Mouse (Mus musculus): ENCODE results near the gene Wnk4.

Gene Wnk4

GRCm38 (mm10) chr11:101245071-101245470 lies 15.3 kb upstream of the Wnk4 start:
- DNase-seq (ENCODE audit: low read depth, low spot score), result no peak

- DNase-seq (ENCODE audit: low read depth, low spot score), result no peak
These were observed 14.3 kb upstream of the Wnk4 start, which contains the start of gene Ramp2 for GRCm38 (mm10) chr11:101245855-101246701. Gene Ramp2 (plus strand): TSS chr11:101246028.

- DNase-seq (ENCODE audit: low read depth, low spot score), result no peak
These were observed 13.7 kb upstream of the Wnk4 start for GRCm38 (mm10) chr11:101246702-101247012.

- DNase-seq (ENCODE audit: low read depth, low spot score), result no peak
These were observed 12.8 kb upstream of the Wnk4 start for GRCm38 (mm10) chr11:101247521-101248030.

- peak; percentile 86 for DNase-seq (ENCODE audit: low read depth, low spot score)
These were observed 11.9 kb upstream of the Wnk4 start for GRCm38 (mm10) chr11:101248258-101248994.

- DNase-seq (ENCODE audit: low read depth, low spot score), result no peak
These were observed 9.3 kb upstream of the Wnk4 start for GRCm38 (mm10) chr11:101251031-101251430.

- no peak for DNase-seq (ENCODE audit: low read depth, low spot score)
These were observed 7.4 kb upstream of the Wnk4 start for GRCm38 (mm10) chr11:101252941-101253340.

- peak; percentile 95 for DNase-seq (ENCODE audit: low read depth, low spot score)
These were observed 6.6 kb upstream of the Wnk4 start, which contains the start of gene Vps25 for GRCm38 (mm10) chr11:101253613-101254389. Gene Vps25 (plus strand): TSS chr11:101253707.

GRCm38 (mm10) chr11:101255826-101256775 lies 4.3 kb upstream of the Wnk4 start:
- no peak for DNase-seq (ENCODE audit: low read depth, low spot score)

GRCm38 (mm10) chr11:101259261-101259712 lies 1.1 kb upstream of the Wnk4 start:
- peak; percentile 79 for DNase-seq (ENCODE audit: low read depth, low spot score)

GRCm38 (mm10) chr11:101260826-101261380 lies 536 bp downstream of the Wnk4 start:
- no peak for DNase-seq (ENCODE audit: low read depth, low spot score)

GRCm38 (mm10) chr11:101262272-101262967 lies 2.1 kb downstream of the Wnk4 start:
- no peak for DNase-seq (ENCODE audit: low read depth, low spot score)

- DNase-seq (ENCODE audit: low read depth, low spot score), result no peak
These were observed 3.0 kb downstream of the Wnk4 start for GRCm38 (mm10) chr11:101263138-101263988.

- no peak for DNase-seq (ENCODE audit: low read depth, low spot score)
These were observed 3.6 kb downstream of the Wnk4 start for GRCm38 (mm10) chr11:101263989-101264280.

- no peak for DNase-seq (ENCODE audit: low read depth, low spot score)
These were observed 4.6 kb downstream of the Wnk4 start for GRCm38 (mm10) chr11:101264954-101265471.

- DNase-seq (ENCODE audit: low read depth, low spot score), result no peak
These were observed 5.5 kb downstream of the Wnk4 start for GRCm38 (mm10) chr11:101265906-101266305.

GRCm38 (mm10) chr11:101269577-101270116 lies 9.3 kb downstream of the Wnk4 start:
- peak; percentile 57 for DNase-seq (ENCODE audit: low read depth, low spot score)

GRCm38 (mm10) chr11:101272446-101272845 lies 12.1 kb downstream of the Wnk4 start:
- DNase-seq (ENCODE audit: low read depth, low spot score), result no peak
